Mouse (Mus musculus) G1E (cell line): Measurements from ENCODE around the gene Cbfa2t2. TPM values are rescaled to one million over a fixed set of nuclear protein-coding genes. Genes with fewer than 3 reads are reported as not detected.

Experiments used
- ATAC-seq: 2 replicates; pipeline ENCODE4 v1.8.0; 2016; ENCODE audit warnings: mild to moderate bottlenecking; ENCODE audit not compliant: insufficient number of reproducible peaks, poor library complexity, low FRiP score, severe bottlenecking; ENCODE audit errors: extremely low read depth
- DNase-seq: peaks from one replicate; pipeline ENCODE4 v3.0.0; 2012; ENCODE audit warnings: low spot score
- H3K27me3 ChIP-seq: 2 replicates; pipeline ENCODE4 v1.6.1; 2012; ENCODE audit warnings: mild to moderate bottlenecking, low read length, inconsistent platforms; ENCODE audit not compliant: insufficient read depth
- H3K36me3 ChIP-seq: replicated peaks from 2 replicates; pipeline ENCODE3; 2012; ENCODE audit warnings: mild to moderate bottlenecking, inconsistent platforms
- H3K4me1 ChIP-seq: 2 replicates; pipeline ENCODE4 v1.6.1; 2012; ENCODE audit warnings: low read depth, low read length, inconsistent platforms, mixed read lengths; ENCODE audit not compliant: insufficient read depth
- H3K4me3 ChIP-seq: 2 replicates; pipeline ENCODE4 v1.5.1; 2012; ENCODE audit warnings: low read depth, mild to moderate bottlenecking, inconsistent platforms, low read length, moderate library complexity, mixed read lengths
- H3K9me3 ChIP-seq: replicated peaks from 2 replicates; pipeline ENCODE4 v1.6.1; 2012; ENCODE audit warnings: inconsistent platforms
- CTCF ChIP-seq: IDR thresholded peaks from 2 replicates; pipeline ENCODE4 v1.5.1; 2012; ENCODE audit warnings: low read depth, low read length, inconsistent platforms, mixed read lengths
- GATA1 ChIP-seq: IDR thresholded peaks from 2 replicates; pipeline ENCODE4 v1.6.1; 2012; ENCODE audit warnings: borderline replicate concordance, low read length, inconsistent platforms, mixed read lengths
- GATA2 ChIP-seq: IDR thresholded peaks from 2 replicates; pipeline ENCODE4 v1.6.1; 2012; ENCODE audit warnings: low read depth, low read length, inconsistent platforms, borderline replicate concordance
- POLR2AphosphoS5 ChIP-seq: IDR thresholded peaks from 2 replicates; pipeline ENCODE4 v1.6.1; 2012; ENCODE audit warnings: low read depth, low read length, inconsistent platforms; ENCODE audit not compliant: insufficient replicate concordance
- TAL1 ChIP-seq: conservative IDR thresholded peaks from 2 replicates; pipeline ENCODE4 v1.6.1; 2012; ENCODE audit warnings: low read depth, low read length, inconsistent platforms, mixed read lengths
- polyA plus RNA-seq: library from polyadenylated mRNA; stranded (reverse); fragments of >175 nt; gene quantifications from 2 replicates; pipeline ENCODE4 v1.2.3, GENCODE M21; 2012
- total RNA-seq, 2 experiments: library from RNA; stranded (forward) in 1 of 2; stranded (reverse) in 1 of 2; fragments of 200-1000 nt in 1 of 2; fragments of >200 nt in 1 of 2; fragmentation: Nextera tagmentation in 1 of 2; gene quantifications; 2 replicates each; pipeline ENCODE4 v1.2.3; 2014 to 2017

Cbfa2t2 gene
- total and polyA plus RNA-seq, 3 experiments: 7.8 to 29.8 (median 13.7) TPM

GRCm38 (mm10) chr2:154459851-154460250 lies 23.6 kb downstream of the Cbfa2t2 start:
- TF ChIP-seq GATA2 (no peak), GATA1 (no peak), POLR2AphosphoS5 (no peak), CTCF (no peak), TAL1 (no peak)
- ATAC-seq (no peak), DNase-seq (no peak)
- H3K9me3 ChIP-seq: no peaks in the 10 kb centered on the region
- H3K4me3 ChIP-seq: peak overlapping the region; percentile 55; the same call in 1 of the 2 replicates
- peaks cover 5% of the 10 kb centered on the region for H3K36me3 ChIP-seq
- H3K27me3 ChIP-seq: no peaks in the 10 kb centered on the region
- peaks cover 66% of the 10 kb centered on the region for H3K4me1 ChIP-seq

GRCm38 (mm10) chr2:154463621-154464198 lies 27.4 kb downstream of the Cbfa2t2 start:
- DNase-seq (peak; percentile 37), ATAC-seq (peak; percentile 77)
- no peaks in the 10 kb centered on the region for H3K27me3 ChIP-seq
- H3K4me3 ChIP-seq: peak overlapping the region; percentile 21; the same call in 1 of the 2 replicates
- H3K4me1 ChIP-seq: peaks cover 69% of the 10 kb centered on the region
- peaks cover 7% of the 10 kb centered on the region; the same call in 1 of the 2 replicates for H3K9me3 ChIP-seq
- TF ChIP-seq GATA2: no peak
- TF ChIP-seq GATA1: no peak
- TF ChIP-seq POLR2AphosphoS5: no peak
- no peak for TF ChIP-seq CTCF
- peak; percentile 76 for TF ChIP-seq TAL1
- H3K36me3 ChIP-seq: peaks cover 14% of the 10 kb centered on the region

GRCm38 (mm10) chr2:154465914-154466335 lies 29.6 kb downstream of the Cbfa2t2 start:
- no peaks in the 10 kb centered on the region for H3K27me3 ChIP-seq
- ATAC-seq (no peak), DNase-seq (no peak)
- H3K9me3 ChIP-seq: peaks cover 7% of the 10 kb centered on the region; the same call in 1 of the 2 replicates
- TF ChIP-seq TAL1: no peak
- no peak for TF ChIP-seq CTCF
- TF ChIP-seq POLR2AphosphoS5: no peak
- no peak for TF ChIP-seq GATA1
- TF ChIP-seq GATA2: no peak
- peaks cover 16% of the 10 kb centered on the region for H3K36me3 ChIP-seq
- no peak overlapping the region; the same call in 1 of the 2 replicates for H3K4me3 ChIP-seq
- H3K4me1 ChIP-seq: peaks cover 57% of the 10 kb centered on the region

GRCm38 (mm10) chr2:154467139-154467538 lies 30.9 kb downstream of the Cbfa2t2 start:
- H3K9me3 ChIP-seq: peaks cover 7% of the 10 kb centered on the region; the same call in 1 of the 2 replicates
- ATAC-seq (no peak), DNase-seq (no peak)
- H3K36me3 ChIP-seq: peaks cover 16% of the 10 kb centered on the region
- H3K4me3 ChIP-seq: no peak overlapping the region
- H3K27me3 ChIP-seq: no peaks in the 10 kb centered on the region
- H3K4me1 ChIP-seq: peaks cover 48% of the 10 kb centered on the region
- TF ChIP-seq TAL1 (no peak), GATA2 (no peak), GATA1 (no peak), POLR2AphosphoS5 (no peak), CTCF (no peak)

- peaks cover 7% of the 10 kb centered on the region for H3K36me3 ChIP-seq
- DNase-seq (no peak), ATAC-seq (no peak)
- TF ChIP-seq TAL1 (no peak), POLR2AphosphoS5 (no peak), CTCF (no peak), GATA2 (no peak), GATA1 (no peak)
- no peaks in the 10 kb centered on the region for H3K27me3 ChIP-seq
- no peak overlapping the region for H3K4me3 ChIP-seq
- H3K4me1 ChIP-seq: peaks cover 9% of the 10 kb centered on the region
- no peaks in the 10 kb centered on the region for H3K9me3 ChIP-seq
Observed at GRCm38 (mm10) chr2:154474251-154475061, 38.2 kb downstream of the Cbfa2t2 start.

- TF ChIP-seq GATA2 (no peak), GATA1 (no peak), POLR2AphosphoS5 (no peak), TAL1 (no peak), CTCF (no peak)
- Histone ChIP-seq H3K9me3 (no peaks in the 10 kb centered on the region), H3K27me3 (no peaks in the 10 kb centered on the region), H3K36me3 (peaks cover 7% of the 10 kb centered on the region), H3K4me3 (no peak overlapping the region), H3K4me1 (peaks cover 9% of the 10 kb centered on the region)
- DNase-seq (no peak), ATAC-seq (no peak)
Observed at GRCm38 (mm10) chr2:154475062-154475349, 38.7 kb downstream of the Cbfa2t2 start.
